Mouse (Mus musculus) CD4-positive helper T cell, adult 2 months (primary cell): Measurements from ENCODE around the gene Pan3.

Source experiments
- DNase-seq: peaks from one replicate; pipeline ENCODE4 v3.0.0-alpha.2; 2012; ENCODE audit warnings: low read depth, missing footprints, low spot score

The Pan3 gene

GRCm38 (mm10) chr5:147430936-147431839, 1.2 kb downstream of the Pan3 start:
- peak; percentile 89 for DNase-seq

GRCm38 (mm10) chr5:147432927-147433326, 3.0 kb downstream of the Pan3 start:
- no peak for DNase-seq

GRCm38 (mm10) chr5:147435224-147435623, 5.3 kb downstream of the Pan3 start:
- DNase-seq, result peak; percentile 25

- no peak for DNase-seq
These were observed 5.8 kb downstream of the Pan3 start for GRCm38 (mm10) chr5:147435751-147436150.

GRCm38 (mm10) chr5:147436491-147436890, 6.5 kb downstream of the Pan3 start:
- no peak for DNase-seq

GRCm38 (mm10) chr5:147440996-147441507, 11.1 kb downstream of the Pan3 start:
- DNase-seq, result no peak

- no peak for DNase-seq
These were observed 12.0 kb downstream of the Pan3 start for GRCm38 (mm10) chr5:147441979-147442378.

- no peak for DNase-seq
These were observed 12.8 kb downstream of the Pan3 start for GRCm38 (mm10) chr5:147442741-147443140.

GRCm38 (mm10) chr5:147444298-147444697, 14.3 kb downstream of the Pan3 start:
- DNase-seq, result no peak

- DNase-seq, result no peak
These were observed 14.8 kb downstream of the Pan3 start for GRCm38 (mm10) chr5:147444757-147445156.

GRCm38 (mm10) chr5:147445252-147445651, 15.3 kb downstream of the Pan3 start:
- no peak for DNase-seq

- DNase-seq, result peak; percentile 58
These were observed 18.6 kb downstream of the Pan3 start for GRCm38 (mm10) chr5:147448526-147448925.

GRCm38 (mm10) chr5:147448933-147449332, 19.0 kb downstream of the Pan3 start:
- peak; percentile 22 for DNase-seq

- DNase-seq, result no peak
These were observed 26.5 kb downstream of the Pan3 start for GRCm38 (mm10) chr5:147456491-147456890.

GRCm38 (mm10) chr5:147459821-147460567, 30.0 kb downstream of the Pan3 start:
- no peak for DNase-seq

- DNase-seq, result no peak
These were observed 33.3 kb downstream of the Pan3 start for GRCm38 (mm10) chr5:147463251-147463650.

GRCm38 (mm10) chr5:147466361-147466760, 36.4 kb downstream of the Pan3 start:
- DNase-seq, result no peak

GRCm38 (mm10) chr5:147471163-147471562, 41.2 kb downstream of the Pan3 start:
- DNase-seq, result no peak

- no peak for DNase-seq
These were observed 43.1 kb downstream of the Pan3 start for GRCm38 (mm10) chr5:147473071-147473470.

GRCm38 (mm10) chr5:147473856-147474255, 43.9 kb downstream of the Pan3 start:
- DNase-seq, result no peak

- peak; percentile 32 for DNase-seq
These were observed 46.1 kb downstream of the Pan3 start for GRCm38 (mm10) chr5:147476109-147476508.

- no peak for DNase-seq
These were observed 47.1 kb downstream of the Pan3 start for GRCm38 (mm10) chr5:147477106-147477505.
